Mouse (Mus musculus) neural tube, embryonic 13.5 days (tissue): ENCODE results near the gene Setd6. TPM values are rescaled to one million over a fixed set of nuclear protein-coding genes. Genes with fewer than 3 reads are reported as not detected.

Source experiments
- ATAC-seq: fragments of 200-750 bp; cut with Nextera tagmentation; 2 replicates; pipeline ENCODE4 v1.8.0; 2017; ENCODE audit warnings: low read depth, mild to moderate bottlenecking, moderate TSS enrichment, moderate library complexity
- H3K27ac ChIP-seq: fragments of 300-500 bp; sonication (generic); replicated peaks from 2 replicates; pipeline ENCODE4 v1.5.1; 2015; ENCODE audit warnings: moderate library complexity, mild to moderate bottlenecking, inconsistent platforms
- H3K27me3 ChIP-seq: fragments of 300-500 bp; sonication (generic); 2 replicates; pipeline ENCODE4 v1.6.1; 2015; ENCODE audit warnings: mild to moderate bottlenecking, inconsistent platforms
- H3K36me3 ChIP-seq: fragments of 300-500 bp; sonication (generic); 2 replicates; pipeline ENCODE4 v1.6.1; 2015; ENCODE audit warnings: mild to moderate bottlenecking, inconsistent platforms
- H3K4me1 ChIP-seq: fragments of 300-500 bp; sonication (generic); replicated peaks from 2 replicates; pipeline ENCODE4 v1.6.1; 2015; ENCODE audit warnings: inconsistent platforms
- H3K4me2 ChIP-seq: fragments of 300-500 bp; sonication (generic); 2 replicates; pipeline ENCODE4 v1.6.1; 2015; ENCODE audit warnings: inconsistent platforms, mild to moderate bottlenecking, moderate library complexity
- H3K4me3 ChIP-seq: fragments of 300-500 bp; sonication (generic); 2 replicates; pipeline ENCODE4 v1.5.1; 2015; ENCODE audit warnings: mild to moderate bottlenecking, inconsistent platforms
- H3K9ac ChIP-seq: fragments of 300-500 bp; sonication (generic); 2 replicates; pipeline ENCODE4 v1.6.1; 2015; ENCODE audit warnings: moderate library complexity, mild to moderate bottlenecking, inconsistent platforms
- H3K9me3 ChIP-seq: fragments of 300-500 bp; sonication (generic); 2 replicates; pipeline ENCODE4 v1.6.1; 2016; ENCODE audit warnings: inconsistent platforms
- WGBS: fragments of 180-500 bp; shearing (Covaris S2); methylation state at CpG from one replicate; pipeline ENCODE4 v1.1.7; 2015; 5-methylcytosine and 5-hydroxymethylcytosine counted together
- polyA plus RNA-seq: library from polyadenylated mRNA; unstranded; fragments of >200 nt; fragmentation: Nextera tagmentation; extraction: Ambion mirVana; gene quantifications from 2 replicates; pipeline ENCODE4 v1.2.1, GENCODE M21; 2015

Setd6 gene
- 20.1 and 24.3 TPM in 2 replicates for polyA plus RNA-seq

DNA sequence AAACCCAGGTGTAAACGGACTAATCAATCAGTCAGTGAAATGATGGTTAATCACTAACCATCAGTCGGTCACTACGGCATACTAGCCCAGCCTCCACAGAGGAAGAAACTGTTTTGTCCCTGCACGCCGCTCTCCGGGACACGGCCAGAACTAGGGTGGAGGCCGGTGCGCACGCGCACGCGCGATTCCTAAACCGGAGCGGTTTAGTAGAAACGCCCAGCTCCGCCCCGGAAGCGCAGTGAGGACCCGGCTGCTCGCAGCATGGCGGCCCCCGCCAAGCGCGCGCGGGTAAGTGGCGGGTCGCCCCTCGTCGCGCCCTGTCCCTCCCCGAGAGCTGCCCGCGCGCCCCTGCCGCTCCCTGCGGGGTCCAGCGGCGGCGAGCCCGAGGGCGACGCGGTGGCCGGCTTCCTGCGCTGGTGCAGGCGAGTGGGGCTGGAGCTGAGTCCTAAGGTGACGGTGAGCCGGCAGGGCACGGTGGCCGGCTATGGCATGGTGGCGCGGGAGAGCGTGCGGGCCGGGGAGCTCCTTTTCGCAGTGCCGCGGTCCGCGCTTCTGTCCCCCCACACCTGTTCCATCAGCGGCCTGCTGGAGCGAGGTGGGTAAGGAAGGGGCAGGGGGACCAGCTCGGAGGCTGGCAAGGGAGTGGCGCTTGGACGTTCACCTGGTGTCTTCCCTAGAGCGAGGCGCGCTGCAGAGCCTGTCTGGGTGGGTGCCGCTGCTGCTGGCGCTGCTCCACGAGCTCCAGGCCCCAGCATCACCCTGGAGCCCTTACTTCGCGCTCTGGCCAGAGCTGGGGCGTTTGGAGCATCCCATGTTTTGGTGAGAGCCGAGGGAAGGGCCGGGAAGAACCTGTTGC, at the start of gene Setd6:
TSS of gene Setd6 (plus strand) at position 206 of the 856 bp plus-strand sequence.
- Histone ChIP-seq H3K4me2 (peak within 1 kb of the TSS; percentile 95), H3K9ac (peak within 1 kb of the TSS; percentile 87), H3K36me3 (peaks cover 58% of the 10 kb centered on the region), H3K4me1 (peaks cover 20% of the 10 kb centered on the region), H3K27ac (peak within 1 kb of the TSS; percentile 72), H3K4me3 (peak within 1 kb of the TSS; percentile 84), H3K9me3 (no peaks in the 10 kb centered on the region), H3K27me3 (no peaks in the 10 kb centered on the region)
- ATAC-seq: peak; percentile 90
- under 1% methylated on average over 72 of the region's 79 CpGs for WGBS

- peak overlapping the region; percentile 73 for H3K27ac ChIP-seq
- no peaks in the 10 kb centered on the region for H3K36me3 ChIP-seq
- peak; percentile 55; the same call in 1 of the 2 replicates for ATAC-seq
- H3K27me3 ChIP-seq: peaks cover 10% of the 10 kb centered on the region; the same call in 1 of the 2 replicates
- H3K4me3 ChIP-seq: no peak overlapping the region
- 46% methylated on average over 8 of the region's 8 CpGs for WGBS
- H3K4me2 ChIP-seq: no peak overlapping the region
- H3K4me1 ChIP-seq: peaks cover 13% of the 10 kb centered on the region; the same call in 1 of the 2 replicates
- no peaks in the 10 kb centered on the region for H3K9me3 ChIP-seq
- no peak overlapping the region for H3K9ac ChIP-seq
Measured at GRCm38 (mm10) chr8:95668163-95668958, 47.3 kb upstream of the Setd6 start.

GRCm38 (mm10) chr8:95669967-95670366, 45.7 kb upstream of the Setd6 start:
- Histone ChIP-seq H3K36me3 (no peaks in the 10 kb centered on the region), H3K27me3 (peaks cover 21% of the 10 kb centered on the region; the same call in 1 of the 2 replicates), H3K4me2 (no peak overlapping the region), H3K27ac (no peak overlapping the region), H3K9ac (no peak overlapping the region), H3K4me3 (no peak overlapping the region), H3K9me3 (no peaks in the 10 kb centered on the region), H3K4me1 (peaks cover 26% of the 10 kb centered on the region)
- no peak for ATAC-seq
- WGBS: 80% methylated on average over 2 of the region's 2 CpGs

GRCm38 (mm10) chr8:95671861-95672260, 43.8 kb upstream of the Setd6 start:
- ATAC-seq: no peak
- Histone ChIP-seq H3K27me3 (peaks cover 40% of the 10 kb centered on the region), H3K4me2 (no peak overlapping the region), H3K4me1 (peaks cover 29% of the 10 kb centered on the region), H3K9me3 (no peaks in the 10 kb centered on the region), H3K36me3 (no peaks in the 10 kb centered on the region), H3K9ac (no peak overlapping the region), H3K4me3 (no peak overlapping the region), H3K27ac (no peak overlapping the region)
- WGBS: 85% methylated on average over 6 of the region's 6 CpGs

DNA sequence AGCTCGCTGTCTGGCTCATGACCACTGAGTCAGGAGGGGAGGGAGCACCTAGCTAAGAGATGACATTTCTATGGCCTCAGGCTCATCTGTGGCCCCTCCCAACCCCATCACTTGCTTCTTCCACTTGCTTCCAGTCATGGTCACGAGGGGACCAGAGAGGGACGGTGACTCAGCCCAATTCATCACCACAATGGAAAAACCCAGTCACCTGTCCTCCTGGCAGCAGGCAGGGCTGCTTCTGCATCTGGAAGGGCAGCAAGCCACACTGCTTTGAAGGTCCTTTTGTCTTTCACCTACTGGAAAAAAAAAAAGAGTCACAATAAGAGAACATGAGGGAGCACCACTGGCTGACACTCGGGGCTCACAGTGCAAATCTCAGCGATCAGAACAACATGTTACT, 42.9 kb upstream of the Setd6 start:
- H3K9me3 ChIP-seq: no peaks in the 10 kb centered on the region
- H3K4me2 ChIP-seq: no peak overlapping the region
- H3K4me1 ChIP-seq: peaks cover 33% of the 10 kb centered on the region
- peaks cover 46% of the 10 kb centered on the region for H3K27me3 ChIP-seq
- no peak overlapping the region for H3K4me3 ChIP-seq
- no peak overlapping the region for H3K9ac ChIP-seq
- ATAC-seq: no peak
- H3K27ac ChIP-seq: no peak overlapping the region
- 76% methylated on average over 5 of the region's 5 CpGs for WGBS
- no peaks in the 10 kb centered on the region for H3K36me3 ChIP-seq

- Histone ChIP-seq H3K27ac (peak within 1 kb of the TSS; percentile 68), H3K9me3 (no peaks in the 10 kb centered on the region), H3K4me3 (peak within 1 kb of the TSS; percentile 72), H3K9ac (peak within 1 kb of the TSS; percentile 86), H3K36me3 (no peaks in the 10 kb centered on the region), H3K4me1 (peaks cover 46% of the 10 kb centered on the region), H3K4me2 (peak within 1 kb of the TSS; percentile 82), H3K27me3 (peaks cover 78% of the 10 kb centered on the region)
- ATAC-seq: no peak
- 53% methylated on average over 9 of the region's 9 CpGs for WGBS
Measured at GRCm38 (mm10) chr8:95676631-95677030, 39.0 kb upstream of the Setd6 start, which contains the start of gene Ndrg4. Gene Ndrg4, plus strand, starts transcription at chr8:95676980.

DNA sequence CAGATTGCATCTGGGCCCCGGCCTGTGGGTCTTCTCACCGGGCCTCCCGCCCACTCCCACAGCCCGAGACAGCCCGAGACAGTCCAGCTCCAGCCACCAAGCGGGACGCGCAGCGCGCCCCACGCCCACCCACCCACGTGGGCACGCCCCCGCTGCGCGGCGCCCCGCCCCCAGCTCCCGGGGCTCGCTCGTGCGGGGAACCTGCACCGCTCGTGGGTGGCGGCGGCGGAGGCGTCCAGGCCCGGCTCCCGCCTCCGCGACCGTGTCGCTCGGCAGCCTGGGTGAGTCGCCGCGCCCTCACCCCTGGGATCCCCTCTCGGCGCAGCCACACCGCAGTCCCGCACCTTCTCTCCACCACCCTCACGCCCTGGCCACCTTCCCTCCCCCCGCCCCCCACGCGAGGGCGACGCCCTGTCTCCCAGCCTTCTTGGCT, 38.1 kb upstream of the Setd6 start:
- H3K4me2 ChIP-seq: peak overlapping the region; percentile 82
- peak overlapping the region; percentile 68 for H3K27ac ChIP-seq
- H3K27me3 ChIP-seq: peaks cover 75% of the 10 kb centered on the region
- H3K4me1 ChIP-seq: peaks cover 46% of the 10 kb centered on the region
- no peaks in the 10 kb centered on the region for H3K9me3 ChIP-seq
- WGBS: under 1% methylated on average over 43 of the region's 48 CpGs
- peak overlapping the region; percentile 86 for H3K9ac ChIP-seq
- H3K4me3 ChIP-seq: peak overlapping the region; percentile 72
- no peaks in the 10 kb centered on the region for H3K36me3 ChIP-seq
- ATAC-seq: peak; percentile 70

GRCm38 (mm10) chr8:95678024-95678611, 37.6 kb upstream of the Setd6 start:
- Histone ChIP-seq H3K9ac (peak overlapping the region; percentile 86), H3K36me3 (no peaks in the 10 kb centered on the region), H3K4me1 (peaks cover 46% of the 10 kb centered on the region), H3K27me3 (peaks cover 71% of the 10 kb centered on the region), H3K4me2 (peak overlapping the region; percentile 82), H3K27ac (peak overlapping the region; percentile 68), H3K4me3 (peak overlapping the region; percentile 72), H3K9me3 (no peaks in the 10 kb centered on the region)
- under 1% methylated on average over 63 of the region's 70 CpGs for WGBS
- ATAC-seq: peak; percentile 64

DNA sequence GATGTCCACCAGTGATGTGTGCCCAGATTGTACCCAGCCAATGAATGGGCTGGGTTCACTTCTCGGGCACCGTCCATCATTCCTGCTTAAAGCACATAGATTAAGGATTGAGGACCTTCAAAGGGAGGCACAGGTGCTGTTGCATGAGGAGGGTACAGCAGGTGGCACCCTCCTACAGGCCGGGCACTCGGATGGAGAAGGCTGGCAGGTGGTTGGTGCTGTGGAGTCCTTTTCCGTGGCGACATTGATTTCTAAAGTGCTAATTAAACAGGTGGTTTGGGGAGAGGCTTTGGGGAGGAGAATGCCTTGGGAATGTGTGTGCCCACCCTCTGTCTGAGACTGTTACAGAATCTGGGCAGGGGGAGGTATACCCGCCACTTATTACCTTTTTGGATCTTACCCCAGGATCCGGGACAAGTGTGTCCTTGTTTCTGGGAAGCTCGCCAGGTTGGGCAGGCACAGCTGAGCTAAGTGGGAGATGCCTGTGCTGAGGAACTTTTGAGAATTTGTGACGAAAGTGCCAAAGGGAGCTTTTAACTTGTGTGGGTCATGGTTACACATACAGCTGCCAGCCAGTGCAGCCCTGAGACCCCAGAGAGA, 27.5 kb upstream of the Setd6 start:
- H3K36me3 ChIP-seq: no peaks in the 10 kb centered on the region
- no peak for ATAC-seq

GRCm38 (mm10) chr8:95690929-95691541, 24.6 kb upstream of the Setd6 start:
- no peaks in the 10 kb centered on the region for H3K9me3 ChIP-seq
- H3K4me3 ChIP-seq: no peak overlapping the region
- H3K4me2 ChIP-seq: no peak overlapping the region
- 84% methylated on average over 13 of the region's 13 CpGs for WGBS
- H3K27me3 ChIP-seq: peaks cover 9% of the 10 kb centered on the region
- H3K4me1 ChIP-seq: peaks cover 19% of the 10 kb centered on the region
- H3K36me3 ChIP-seq: no peaks in the 10 kb centered on the region
- no peak overlapping the region for H3K9ac ChIP-seq
- no peak for ATAC-seq
- H3K27ac ChIP-seq: no peak overlapping the region

More for the DNA sequence above, 27.5 kb upstream of the Setd6 start:
- H3K4me2 ChIP-seq: no peak overlapping the region
- H3K9ac ChIP-seq: no peak overlapping the region
- H3K4me1 ChIP-seq: 0 out of 2 replicates have a peak, but pooled peaks cover 4% of the 10 kb centered on the region
- no peak overlapping the region for H3K27ac ChIP-seq
- peaks cover 8% of the 10 kb centered on the region for H3K27me3 ChIP-seq
- 80% methylated on average over 10 of the region's 10 CpGs for WGBS
- H3K9me3 ChIP-seq: no peaks in the 10 kb centered on the region
- H3K4me3 ChIP-seq: no peak overlapping the region

DNA sequence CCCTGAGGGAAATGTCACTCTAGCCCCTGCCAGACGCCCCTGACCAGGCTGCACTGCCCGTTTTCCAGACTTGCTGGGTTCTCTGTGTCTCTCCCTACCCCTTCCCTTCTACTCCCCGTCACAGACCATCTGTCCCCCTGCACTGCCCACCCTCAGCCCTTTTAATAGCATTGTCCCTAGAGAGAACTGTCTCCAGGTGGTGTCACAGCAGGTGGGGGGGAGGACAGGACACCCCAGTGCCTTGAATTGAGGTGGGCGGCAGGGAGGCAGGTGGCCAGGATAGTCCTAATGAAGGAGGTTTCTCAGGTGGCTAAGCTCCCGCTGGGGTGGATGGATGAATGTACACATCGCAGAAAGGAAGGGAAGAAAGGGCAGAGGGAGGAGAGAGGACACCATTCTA, 21.1 kb upstream of the Setd6 start:
- H3K9me3 ChIP-seq: no peaks in the 10 kb centered on the region
- WGBS: 6% methylated on average over 6 of the region's 6 CpGs
- no peak overlapping the region for H3K4me3 ChIP-seq
- peaks cover 35% of the 10 kb centered on the region for H3K4me1 ChIP-seq
- ATAC-seq: 0 out of 2 replicates have a peak, but pooled peaks have one; percentile 33
- H3K36me3 ChIP-seq: no peaks in the 10 kb centered on the region
- peaks cover 18% of the 10 kb centered on the region for H3K27me3 ChIP-seq
- no peak overlapping the region for H3K4me2 ChIP-seq
- no peak overlapping the region for H3K27ac ChIP-seq
- peak overlapping the region; percentile 41 for H3K9ac ChIP-seq
